Mouse (Mus musculus) urinary bladder, postnatal 10 days (tissue): Measurements from ENCODE around the gene B4galt1.
A peak's percentile ranks its signal among the peaks of the same experiment; 100 is the strongest.

Experiments
- DNase-seq: peaks from one replicate; pipeline ENCODE4 v3.0.0; 2022; ENCODE audit warnings: low spot score

B4galt1 gene

DNA sequence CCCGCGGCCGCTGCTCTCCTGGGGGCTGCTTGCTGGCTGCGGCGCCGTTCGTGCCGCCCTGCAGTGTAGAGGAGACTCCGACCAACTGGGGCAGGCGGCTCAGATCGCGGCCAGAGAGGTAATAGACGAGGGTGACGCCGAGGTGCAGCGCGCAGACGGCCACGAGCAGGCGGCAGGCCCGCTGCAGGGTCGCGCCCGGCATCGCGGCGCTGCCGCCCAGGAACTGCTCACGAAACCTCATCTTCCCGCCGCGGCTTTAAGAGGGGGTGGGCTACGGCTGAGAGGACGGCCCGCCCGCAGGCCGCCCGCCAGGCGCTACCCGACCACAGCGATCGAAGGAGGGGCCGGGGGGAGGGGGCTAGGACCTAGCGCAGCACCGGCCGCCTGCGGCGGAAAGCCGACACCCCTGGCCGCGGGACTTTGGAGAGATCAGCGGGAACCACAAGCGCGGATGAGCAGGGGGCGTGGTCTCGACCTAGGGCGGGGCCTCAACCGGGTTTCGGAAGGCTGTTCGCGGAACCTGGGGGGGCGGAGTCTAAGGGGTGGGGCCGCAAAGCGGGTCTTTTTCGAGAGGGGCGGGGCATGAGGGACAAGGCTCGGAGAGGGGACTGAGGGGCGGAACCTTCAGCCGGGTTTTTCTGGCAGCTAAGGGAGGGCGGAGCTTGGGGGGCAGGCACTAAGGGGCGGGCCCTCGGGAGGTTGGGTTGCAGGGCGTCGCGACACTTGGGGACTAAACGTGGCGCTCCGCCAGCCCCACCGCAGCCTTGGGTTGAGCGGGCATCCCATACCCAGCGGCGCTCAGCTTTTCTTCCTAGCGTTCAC lies at the start of gene B4galt1:
Gene B4galt1, minus strand, starts transcription at position 441 of the 822 bp plus-strand sequence.
- peak; percentile 98 for DNase-seq

DNA sequence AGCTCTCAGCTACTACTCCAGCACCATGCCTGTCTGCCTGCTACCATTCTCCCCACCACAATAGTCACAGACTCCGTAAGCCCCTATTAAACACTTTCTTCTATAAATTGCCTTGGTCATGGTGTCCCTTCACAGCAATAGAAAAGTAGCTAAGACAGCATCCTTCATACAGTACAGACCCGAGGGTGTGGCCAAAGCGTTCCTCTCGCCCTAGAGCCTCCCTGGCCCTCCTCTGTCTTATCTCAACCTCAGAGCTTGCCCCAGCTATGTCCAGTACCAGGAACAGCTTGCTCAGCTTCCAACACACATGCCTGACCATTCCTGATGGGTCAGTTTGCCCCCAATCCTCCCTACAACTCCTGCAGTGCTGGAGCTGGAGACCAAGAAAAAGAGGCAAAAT lies 46.8 kb upstream of the B4galt1 start:
- DNase-seq, result no peak

DNA sequence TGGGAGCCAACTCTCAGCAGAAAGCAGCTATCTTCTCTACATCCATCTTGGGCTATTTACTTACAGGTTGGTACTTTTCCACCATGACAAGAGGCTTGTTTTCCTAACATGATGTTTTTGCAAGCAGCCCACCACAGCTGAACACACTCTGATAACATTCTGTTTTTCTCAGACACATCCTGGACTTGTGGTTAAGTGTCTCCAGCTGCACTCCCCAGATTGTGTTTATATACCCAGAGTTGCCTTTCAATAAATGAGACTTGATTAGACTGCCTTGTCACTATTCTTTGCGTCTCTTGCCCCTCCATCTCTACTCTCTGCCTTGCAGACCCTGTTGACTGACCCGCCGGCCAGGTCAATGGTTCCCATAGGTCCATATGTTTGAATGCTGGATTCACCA lies 46.3 kb upstream of the B4galt1 start:
- DNase-seq, result no peak

DNA sequence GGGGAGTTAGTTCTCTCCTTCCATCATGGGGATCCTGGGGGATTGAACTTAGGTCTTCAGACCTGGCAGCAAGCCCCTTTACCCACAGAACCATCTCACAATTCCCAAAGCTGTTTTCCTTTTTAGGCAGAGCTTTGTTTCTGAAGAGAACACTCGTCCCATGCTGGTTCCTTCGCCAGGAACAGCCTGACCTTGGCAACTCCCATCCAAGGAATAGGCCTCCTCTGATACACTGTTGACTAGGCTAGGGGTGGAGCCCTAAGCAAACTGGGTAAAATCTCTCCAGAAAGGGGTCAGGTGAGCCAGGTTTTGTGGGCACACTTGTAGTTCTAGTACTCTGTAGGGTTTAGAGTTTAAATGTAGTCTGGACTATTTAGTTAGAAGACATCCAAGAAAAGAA lies 45.5 kb upstream of the B4galt1 start:
- no peak for DNase-seq

GRCm38 (mm10) chr4:40898476-40899044 lies 44.8 kb upstream of the B4galt1 start:
- DNase-seq, result no peak

DNA sequence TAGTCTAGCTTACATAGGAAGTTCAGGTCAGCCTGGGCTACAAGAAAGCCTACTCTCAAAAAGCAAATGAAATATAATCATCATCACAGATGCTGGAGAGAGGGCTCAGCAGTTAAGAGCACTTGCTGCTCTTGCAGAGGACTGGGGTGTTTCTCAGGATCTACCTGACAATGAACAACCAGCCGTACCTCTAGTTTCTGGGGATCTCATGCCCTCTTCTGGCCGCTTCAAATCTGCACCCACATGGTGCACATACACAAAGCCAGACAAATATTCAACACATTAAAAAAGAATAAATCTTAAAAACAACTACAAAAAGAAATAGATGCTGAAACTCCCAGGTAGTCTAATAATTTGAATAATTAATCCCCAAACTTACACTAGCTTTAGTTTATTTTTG lies 41.8 kb upstream of the B4galt1 start:
- no peak for DNase-seq

- no peak for DNase-seq
Measured at GRCm38 (mm10) chr4:40895118-40895517, 41.3 kb upstream of the B4galt1 start.

GRCm38 (mm10) chr4:40891206-40891605 lies 37.4 kb upstream of the B4galt1 start:
- DNase-seq, result no peak

GRCm38 (mm10) chr4:40889983-40890382 lies 36.2 kb upstream of the B4galt1 start:
- DNase-seq, result no peak

- DNase-seq, result no peak
Measured at GRCm38 (mm10) chr4:40889252-40889651, 35.4 kb upstream of the B4galt1 start.

GRCm38 (mm10) chr4:40888839-40889238 lies 35.0 kb upstream of the B4galt1 start:
- no peak for DNase-seq

DNA sequence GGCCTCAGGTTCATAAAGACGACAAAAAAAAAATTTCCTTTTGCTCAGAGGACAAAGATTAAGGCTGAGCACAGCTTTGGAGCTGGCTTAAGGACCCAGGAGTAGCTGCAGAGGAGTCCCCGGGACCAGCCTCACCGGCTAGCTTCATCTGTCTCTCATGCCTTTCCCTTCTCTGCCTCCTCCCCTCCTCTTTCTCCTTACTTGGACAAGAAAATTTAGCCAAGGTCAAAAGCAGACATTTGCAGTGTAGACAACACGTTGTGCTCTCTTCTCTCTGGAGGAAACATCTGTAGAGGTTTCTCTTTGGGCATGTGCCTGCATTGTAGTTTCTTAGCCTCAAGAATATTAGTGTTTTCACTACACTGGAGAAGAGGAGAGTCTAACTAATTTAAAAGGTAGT lies 32.1 kb upstream of the B4galt1 start:
- DNase-seq, result no peak

DNA sequence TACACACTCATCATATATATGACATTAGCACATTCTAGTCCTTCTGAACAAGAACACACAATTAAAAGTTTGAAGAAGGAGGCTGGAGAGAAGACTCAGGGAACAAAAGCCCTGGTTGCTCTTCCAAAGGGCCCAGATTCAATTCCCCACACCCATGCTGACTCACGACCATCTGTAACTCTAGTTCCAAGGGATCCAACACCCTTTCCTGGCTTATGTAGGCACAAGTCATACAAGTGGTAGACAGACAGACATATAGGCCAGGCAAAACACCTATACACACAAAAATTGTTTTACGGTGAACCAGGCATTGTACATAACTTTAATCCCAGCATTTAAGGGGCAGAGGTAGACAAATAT lies 31.3 kb upstream of the B4galt1 start:
- DNase-seq, result no peak

DNA sequence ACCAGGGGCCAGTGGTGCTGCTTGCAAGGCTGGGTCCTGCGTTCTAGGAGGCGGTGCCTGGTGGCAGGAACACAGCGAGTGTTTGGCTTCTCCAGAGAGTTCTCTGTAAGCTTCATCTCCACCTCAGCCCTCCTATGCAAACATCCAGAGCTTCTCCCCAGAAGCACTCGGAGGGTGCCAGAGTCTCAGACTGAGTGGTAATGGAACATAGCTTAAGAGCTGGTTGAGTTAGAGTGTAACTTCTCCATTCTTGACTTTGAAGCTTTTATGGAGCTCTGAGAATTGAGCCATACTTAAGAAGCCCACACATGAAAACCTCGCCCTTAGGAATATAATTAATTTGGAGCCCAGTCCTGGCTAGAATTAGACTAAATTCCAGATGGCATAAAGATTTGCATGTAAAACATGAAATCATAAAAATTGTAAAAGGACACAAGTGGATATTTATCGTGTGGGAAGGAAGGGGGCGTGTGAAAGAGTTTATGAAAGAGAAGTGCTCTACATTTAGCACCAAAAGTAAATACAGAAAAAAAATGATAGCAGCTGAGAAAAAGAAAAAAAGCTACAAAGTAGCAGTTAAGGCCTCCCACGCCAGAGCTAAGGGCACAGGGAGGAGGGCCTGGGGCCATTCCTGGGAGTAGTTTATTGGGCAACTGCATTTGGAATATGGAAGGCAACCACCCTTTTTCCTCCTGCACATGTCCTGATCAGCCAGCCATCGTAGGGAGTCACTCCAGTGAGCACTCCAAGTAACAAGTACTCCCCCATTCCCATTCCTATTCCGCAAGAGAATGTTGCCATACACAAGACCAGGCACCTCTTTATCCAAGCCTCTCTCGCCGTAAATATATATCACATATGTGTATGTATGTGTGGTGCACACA lies 30.7 kb upstream of the B4galt1 start:
- no peak for DNase-seq

DNA sequence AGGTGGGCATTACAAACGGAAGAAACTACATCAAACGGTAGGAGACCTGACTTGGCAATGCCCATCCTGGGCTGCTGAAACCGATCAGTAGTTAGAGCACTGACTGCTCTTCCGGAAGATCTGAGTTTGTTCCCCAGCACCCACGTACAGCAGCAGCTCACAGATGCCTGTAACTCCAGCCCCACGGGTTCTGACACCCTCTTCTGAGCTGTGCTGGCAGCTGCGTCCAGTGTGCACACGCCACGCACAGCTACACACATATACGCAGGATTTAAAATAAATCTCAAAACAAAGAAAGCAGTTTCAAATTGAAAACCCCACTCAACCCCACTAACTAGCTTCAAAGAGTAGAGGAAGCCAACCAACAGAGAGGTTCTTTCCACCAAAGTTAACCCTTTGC lies 29.4 kb upstream of the B4galt1 start:
- DNase-seq, result no peak

- no peak for DNase-seq
Measured at GRCm38 (mm10) chr4:40877528-40877927, 23.7 kb upstream of the B4galt1 start.

DNA sequence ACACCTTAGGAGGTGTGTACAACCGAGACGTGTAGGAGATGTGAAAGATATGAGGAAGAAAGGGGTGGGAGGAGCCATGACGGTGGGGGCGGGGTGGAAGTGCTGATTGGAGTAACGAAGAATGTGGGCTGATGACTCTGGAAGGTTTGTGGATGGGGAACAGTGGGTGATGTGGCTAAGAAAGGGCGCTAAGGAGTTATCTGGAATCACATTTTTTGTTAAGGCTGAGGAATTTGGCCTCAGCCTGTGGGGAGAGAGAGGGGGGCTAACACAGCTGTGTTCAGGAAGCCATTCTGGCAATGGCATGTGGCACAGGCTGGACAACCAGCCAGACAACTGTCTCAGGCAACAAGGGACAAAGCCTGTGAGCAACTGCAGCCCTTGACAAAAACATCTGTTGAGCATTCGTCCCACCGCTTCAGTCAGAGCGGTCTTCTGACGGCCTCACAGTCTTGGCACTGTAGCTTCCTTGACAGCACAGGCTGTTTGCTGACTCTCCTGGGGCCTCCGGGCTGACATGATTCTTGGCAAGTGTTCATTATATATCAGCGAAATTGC lies 23.1 kb upstream of the B4galt1 start:
- DNase-seq, result no peak

DNA sequence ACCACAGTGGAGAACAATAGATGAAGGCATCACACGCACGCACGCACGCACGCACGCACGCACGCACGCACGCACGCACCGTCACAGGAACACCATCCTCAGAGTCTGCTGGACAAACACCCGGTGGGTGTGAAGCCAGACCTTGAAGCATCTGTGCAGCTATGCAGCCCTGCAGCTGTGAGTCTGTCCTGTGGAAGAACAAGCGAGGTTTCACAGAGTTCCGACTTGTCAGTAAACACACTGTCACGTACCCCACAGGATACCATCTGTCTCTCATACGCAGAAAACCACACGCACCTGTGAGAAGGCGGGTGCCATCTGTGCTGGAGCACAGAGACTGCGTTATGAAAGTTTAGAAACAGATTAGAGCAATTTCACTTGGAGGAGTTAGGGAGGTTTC lies 22.0 kb upstream of the B4galt1 start:
- no peak for DNase-seq

DNA sequence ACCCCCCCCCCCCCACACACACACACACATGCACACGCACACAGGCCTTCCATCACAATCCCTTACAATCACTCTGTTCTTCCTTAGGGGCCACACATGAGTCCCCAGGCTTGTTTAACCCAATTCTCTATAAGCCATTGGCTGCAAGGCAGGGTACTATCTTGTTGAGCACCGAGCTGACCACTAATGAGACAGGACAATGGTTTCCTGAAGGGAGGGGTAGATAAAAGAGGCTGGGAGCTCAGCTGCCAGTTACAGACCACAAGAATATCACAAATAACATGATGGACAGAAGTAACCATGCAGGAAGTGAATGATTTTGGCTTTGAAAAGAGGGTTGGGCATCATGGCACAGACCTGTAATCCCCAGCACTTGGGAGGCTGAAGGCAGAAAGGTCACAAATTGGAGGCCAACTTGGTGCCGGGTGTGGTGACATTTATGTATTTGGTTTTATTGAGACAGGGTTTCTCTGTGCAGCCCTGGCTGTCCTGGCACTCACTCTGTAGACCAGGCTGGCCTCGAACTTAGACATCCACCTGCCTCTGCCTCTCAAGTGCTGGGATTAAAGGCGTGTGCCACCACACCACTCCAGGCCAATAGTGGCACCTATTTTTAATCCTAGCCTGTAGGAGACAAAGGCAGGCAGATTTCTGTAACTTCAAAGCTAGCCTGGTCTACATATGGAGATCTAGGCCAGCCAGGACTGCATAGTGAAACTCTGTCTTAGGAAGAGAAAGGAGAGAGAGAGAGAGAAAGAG lies 21.2 kb upstream of the B4galt1 start:
- no peak for DNase-seq

DNA sequence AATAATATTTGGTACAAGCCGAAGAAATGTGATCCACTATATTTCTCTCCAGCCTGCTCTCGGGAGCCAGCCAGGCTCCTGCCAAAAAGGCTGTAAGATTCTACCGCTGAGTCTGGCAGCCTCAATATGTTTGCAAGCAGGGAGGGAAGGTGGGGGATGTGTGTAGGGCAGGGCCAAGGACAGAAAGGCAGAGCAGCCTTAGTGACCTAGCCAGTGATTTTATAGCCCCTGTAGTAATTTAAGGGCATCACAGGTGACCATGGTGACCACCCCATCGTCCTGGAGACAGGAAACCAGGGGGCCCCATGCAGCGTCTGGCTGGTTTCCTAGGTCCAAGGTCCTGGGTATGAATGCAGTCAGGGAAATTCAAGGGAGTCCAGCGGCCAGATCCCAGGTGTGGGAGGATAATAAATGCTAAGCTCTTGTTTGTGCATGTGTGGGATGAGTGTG lies 20.4 kb upstream of the B4galt1 start:
- DNase-seq, result no peak

DNA sequence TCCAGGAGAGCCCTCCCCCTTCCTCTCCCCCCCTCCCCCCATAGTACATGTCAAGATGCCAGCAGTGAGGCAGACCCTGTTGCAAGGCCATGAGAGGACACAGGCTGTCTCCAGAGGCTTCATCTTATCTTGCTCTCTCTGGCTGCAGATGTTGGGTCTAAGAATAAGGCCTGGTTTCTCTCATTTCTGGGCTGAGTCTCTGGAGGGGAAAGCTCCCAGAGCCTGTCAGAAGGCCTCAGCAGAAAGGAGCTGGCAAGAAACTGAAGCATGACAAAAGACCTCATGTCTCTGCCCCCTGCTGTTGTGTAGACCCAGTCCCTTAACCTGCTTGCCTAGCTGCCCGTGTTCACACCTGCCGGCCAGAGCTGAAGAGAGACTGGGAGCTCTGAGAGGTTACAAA lies 19.5 kb upstream of the B4galt1 start:
- DNase-seq, result no peak

GRCm38 (mm10) chr4:40872129-40872528 lies 18.3 kb upstream of the B4galt1 start:
- no peak for DNase-seq
